Mouse (Mus musculus): ENCODE results near the gene Eif4a3. TPM values are rescaled to one million over a fixed set of nuclear protein-coding genes. Genes with fewer than 3 reads are reported as not detected.

Eif4a3 gene
- 147 TPM for polyA plus RNA-seq (2021)

DNA sequence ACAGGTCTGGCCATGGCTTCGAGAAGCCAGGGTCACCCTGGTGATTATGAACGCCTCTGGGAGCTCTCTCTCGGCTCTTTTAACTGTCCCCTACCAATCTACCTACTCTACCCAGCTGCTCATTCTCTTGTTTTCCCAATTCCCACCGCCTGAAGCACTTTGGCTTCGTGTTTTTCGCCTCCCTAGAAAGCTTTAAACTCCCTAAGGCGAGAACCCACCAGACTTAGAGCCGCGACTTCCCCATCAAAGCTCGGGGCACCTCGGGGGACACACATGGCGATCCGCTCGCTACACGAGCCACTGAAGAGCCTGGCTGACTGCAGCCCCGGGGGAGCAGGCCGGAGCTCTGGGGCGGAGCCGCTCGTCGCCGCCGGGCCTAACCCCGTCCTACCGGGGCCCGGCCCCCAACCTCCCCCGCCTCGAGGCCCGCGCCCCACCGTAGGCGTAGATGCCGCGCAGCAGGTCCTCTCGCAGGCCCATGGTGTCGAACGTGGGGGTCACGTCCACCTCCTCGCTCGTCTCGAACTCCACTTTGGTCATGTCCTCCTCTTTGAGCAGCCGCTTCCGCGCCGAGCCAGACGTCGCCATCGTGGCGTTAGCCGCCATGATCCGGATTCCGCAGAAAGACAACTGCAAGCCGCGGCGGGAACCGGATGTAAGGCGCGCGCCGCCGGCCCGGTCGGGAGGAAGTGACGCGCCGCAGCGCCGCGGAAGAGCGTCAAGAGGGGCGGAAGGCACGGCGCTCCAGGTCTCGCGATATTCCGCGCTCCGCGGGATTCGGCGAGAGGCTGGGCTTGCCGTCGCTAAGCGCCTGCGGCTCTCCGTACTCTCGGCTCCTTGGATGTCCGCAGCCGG, at the start of gene Eif4a3:
Eif4a3 (minus strand) TSS at position 699 of the 855 bp plus-strand sequence.
- ChIA-PET POLR2A (interaction anchor here (0.6 to 1.3 kb wide), 5 partner anchors 9 to 27 kb away, joined by 3 to 5 read pairs (median 3); no protein-coding TSS in a partner anchor), CTCF (interaction anchor here (0.9 kb wide), 1 partner anchor 13 kb away, joined by 3 read pairs; no protein-coding TSS in a partner anchor)
- in situ Hi-C loops (cut with MboI; ENCODE audit: low pct_unique_long_range_greater_than_20kb) = no loop called here
- no peak for TF ChIP-seq CTCF (IDR thresholded peaks at IDR 0.05)
- H3K27me3 ChIP-seq = no peaks in the 10 kb centered on the region
- DNase-seq (ENCODE audit: low read depth, low spot score) = no peak
- ATAC-seq = peak; percentile 48

GRCm38 (mm10) chr11:119347125-119347524, 47.2 kb upstream of the Eif4a3 start:
- in situ Hi-C loops (cut with MboI; ENCODE audit: low pct_unique_long_range_greater_than_20kb) = no loop called here
- ChIA-PET CTCF (no interaction called here), POLR2A (interaction anchor here (1.4 kb wide), 1 partner anchor 13 kb away, joined by 3 read pairs; no protein-coding TSS in a partner anchor)
- ATAC-seq = no peak
- no peaks in the 10 kb centered on the region for H3K27me3 ChIP-seq
- no peak for DNase-seq (ENCODE audit: low read depth, low spot score)
- no peak for TF ChIP-seq CTCF (IDR thresholded peaks at IDR 0.05)

DNA sequence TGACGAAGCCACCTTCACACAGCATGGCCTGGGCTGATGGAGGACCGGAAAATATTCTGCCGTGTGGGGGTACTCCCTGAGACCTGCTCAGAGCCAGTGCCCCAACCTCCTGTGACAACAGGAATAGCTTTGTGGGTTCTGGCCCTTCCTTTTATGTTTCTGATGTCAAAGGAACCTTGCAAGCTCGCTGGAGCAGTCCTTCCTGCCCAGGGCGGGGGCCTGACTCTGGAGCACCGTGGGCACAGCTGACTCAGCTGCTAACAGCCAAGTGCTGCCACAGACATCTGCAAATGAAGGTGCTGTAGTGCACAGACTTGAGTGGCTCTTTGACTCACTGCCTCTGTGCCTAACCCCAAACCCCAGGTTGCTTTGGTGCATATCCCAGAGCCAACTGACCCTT, 45.0 kb upstream of the Eif4a3 start:
- no peaks in the 10 kb centered on the region for H3K27me3 ChIP-seq
- ChIA-PET POLR2A (interaction anchor here (1.4 kb wide), 1 partner anchor 11 kb away, joined by 5 read pairs; the partner anchor contains the start of genes Sgsh and Slc26a11), CTCF (no interaction called here)
- in situ Hi-C loops (cut with MboI; ENCODE audit: low pct_unique_long_range_greater_than_20kb) = no loop called here
- DNase-seq (ENCODE audit: low read depth, low spot score) = no peak
- no peak for TF ChIP-seq CTCF (IDR thresholded peaks at IDR 0.05)
- no peak for ATAC-seq

DNA sequence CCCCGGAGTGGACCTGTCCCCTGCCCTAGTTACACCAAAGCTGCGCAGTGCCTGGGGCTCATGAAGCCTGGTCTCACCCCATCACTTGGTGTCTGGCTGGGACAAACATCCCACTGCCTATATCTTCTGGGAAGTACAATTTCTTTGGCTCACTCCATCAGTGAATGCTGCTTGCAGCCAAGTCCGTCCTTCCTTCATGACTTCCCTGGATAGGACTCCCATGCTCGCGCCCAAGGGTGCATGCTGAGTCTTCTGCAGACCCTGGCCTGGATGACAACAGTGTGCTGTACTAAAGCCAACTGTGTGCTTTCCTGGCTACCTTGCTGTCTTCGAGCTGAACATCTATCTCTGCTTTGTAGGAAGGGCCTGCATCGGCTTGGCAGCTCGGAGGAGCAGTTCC, 44.3 kb upstream of the Eif4a3 start:
- H3K27me3 ChIP-seq = no peaks in the 10 kb centered on the region
- TF ChIP-seq CTCF (IDR thresholded peaks at IDR 0.05) = no peak
- POLR2A ChIA-PET = interaction anchor here (1.4 kb wide), 1 partner anchor 11 kb away, joined by 5 read pairs; the partner anchor contains the start of genes Sgsh and Slc26a11
- in situ Hi-C loops (cut with MboI; ENCODE audit: low pct_unique_long_range_greater_than_20kb) = no loop called here
- CTCF ChIA-PET = no interaction called here
- DNase-seq (ENCODE audit: low read depth, low spot score) (no peak), ATAC-seq (no peak)

- ChIA-PET CTCF (interaction anchor here (1.6 kb wide), 1 partner anchor 23 kb away, joined by 7 read pairs; no protein-coding TSS in a partner anchor), POLR2A (interaction anchor here (0.7 to 0.9 kb wide), 2 partner anchors 15 to 32 kb away, joined by 3 read pairs; no protein-coding TSS in a partner anchor)
- DNase-seq (ENCODE audit: low read depth, low spot score) (no peak), ATAC-seq (no peak)
- TF ChIP-seq CTCF (IDR thresholded peaks at IDR 0.05) = no peak
- H3K27me3 ChIP-seq = no peaks in the 10 kb centered on the region
- in situ Hi-C loops (cut with MboI; ENCODE audit: low pct_unique_long_range_greater_than_20kb) = no loop called here
Measured at GRCm38 (mm10) chr11:119339637-119340036, 39.7 kb upstream of the Eif4a3 start.

DNA sequence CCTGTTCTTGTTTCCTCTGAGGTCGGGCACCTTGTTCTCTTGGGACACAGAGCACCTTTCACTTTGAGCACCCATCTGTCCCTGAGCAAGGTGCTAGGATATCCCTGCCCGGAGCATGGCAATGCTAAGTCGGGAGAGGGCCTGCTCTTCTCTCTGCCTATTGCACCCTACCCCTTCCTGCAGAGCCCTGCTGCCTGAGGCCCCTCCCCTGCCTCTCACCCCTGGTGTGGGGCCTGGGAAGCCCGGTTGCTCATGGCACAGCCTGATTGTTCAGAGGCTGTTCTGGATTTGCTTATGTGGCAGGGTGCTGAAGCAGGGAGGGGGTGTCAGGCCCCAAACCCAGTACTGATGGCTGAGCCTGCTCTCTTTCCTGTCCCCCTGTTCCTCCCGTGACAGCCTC, 39.3 kb upstream of the Eif4a3 start:
- in situ Hi-C loops (cut with MboI; ENCODE audit: low pct_unique_long_range_greater_than_20kb) = no loop called here
- TF ChIP-seq CTCF (IDR thresholded peaks at IDR 0.05) = no peak
- no peaks in the 10 kb centered on the region for H3K27me3 ChIP-seq
- ATAC-seq (no peak), DNase-seq (ENCODE audit: low read depth, low spot score) (no peak)
- ChIA-PET POLR2A (no interaction called here), CTCF (no interaction called here)

GRCm38 (mm10) chr11:119338271-119339059, 38.6 kb upstream of the Eif4a3 start:
- ChIA-PET CTCF (interaction anchor here (0.7 kb wide), 1 partner anchor 52 kb away, joined by 3 read pairs; no protein-coding TSS in a partner anchor), POLR2A (no interaction called here)
- ATAC-seq (no peak), DNase-seq (ENCODE audit: low read depth, low spot score) (no peak)
- TF ChIP-seq CTCF (IDR thresholded peaks at IDR 0.05) = no peak
- in situ Hi-C loops (cut with MboI; ENCODE audit: low pct_unique_long_range_greater_than_20kb) = no loop called here
- H3K27me3 ChIP-seq = no peaks in the 10 kb centered on the region

GRCm38 (mm10) chr11:119331970-119332369, 32.1 kb upstream of the Eif4a3 start:
- in situ Hi-C loops (cut with MboI; ENCODE audit: low pct_unique_long_range_greater_than_20kb) = no loop called here
- ChIA-PET CTCF (no interaction called here), POLR2A (no interaction called here)
- DNase-seq (ENCODE audit: low read depth, low spot score) (no peak), ATAC-seq (no peak)
- no peak for TF ChIP-seq CTCF (IDR thresholded peaks at IDR 0.05)
- H3K27me3 ChIP-seq = no peaks in the 10 kb centered on the region

DNA sequence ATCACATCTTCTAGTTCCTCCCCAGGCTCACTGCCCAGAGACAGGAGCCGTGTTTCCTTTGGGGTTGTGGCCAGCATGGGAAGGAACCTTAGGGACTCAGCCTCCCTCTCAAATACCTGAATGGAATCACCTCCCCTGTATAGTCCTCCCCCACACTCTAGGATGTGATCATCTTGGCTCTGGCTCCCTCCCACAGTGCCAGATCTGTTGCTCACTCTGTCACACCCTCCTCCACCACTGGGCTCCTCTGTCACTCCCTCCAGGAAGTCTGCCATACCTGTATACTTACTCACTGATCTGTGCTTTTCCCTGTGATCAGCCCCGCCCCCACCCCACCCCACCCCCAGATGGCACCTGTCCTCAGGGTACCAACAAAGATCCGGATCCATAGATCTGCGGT, 30.7 kb upstream of the Eif4a3 start:
- DNase-seq (ENCODE audit: low read depth, low spot score) (no peak), ATAC-seq (no peak)
- ChIA-PET POLR2A (no interaction called here), CTCF (no interaction called here)
- in situ Hi-C loops (cut with MboI; ENCODE audit: low pct_unique_long_range_greater_than_20kb) = no loop called here
- H3K27me3 ChIP-seq = no peaks in the 10 kb centered on the region
- no peak for TF ChIP-seq CTCF (IDR thresholded peaks at IDR 0.05)

GRCm38 (mm10) chr11:119325068-119325467, 25.2 kb upstream of the Eif4a3 start:
- in situ Hi-C loops (cut with MboI; ENCODE audit: low pct_unique_long_range_greater_than_20kb) = no loop called here
- ATAC-seq = no peak
- TF ChIP-seq CTCF (IDR thresholded peaks at IDR 0.05) = no peak
- DNase-seq (ENCODE audit: low read depth, low spot score) = no peak
- POLR2A ChIA-PET = no interaction called here
- CTCF ChIA-PET = interaction anchor here (0.6 kb wide), 1 partner anchor 63 kb away, joined by 3 read pairs; no protein-coding TSS in a partner anchor
- H3K27me3 ChIP-seq = peaks cover 14% of the 10 kb centered on the region
